Mouse (Mus musculus) small intestine, adult 2 months (tissue): Measurements from ENCODE around the gene Fmod.

ENCODE experiments used
- CTCF ChIP-seq: fragments of 200-500 bp; IDR thresholded peaks from 2 replicates; pipeline ENCODE4 v1.5.1; 2012; ENCODE audit warnings: low read depth, mild to moderate bottlenecking, control low read depth, inconsistent platforms, low read length, moderate library complexity, mixed read lengths; ENCODE audit not compliant: insufficient replicate concordance, insufficient read length; ENCODE audit errors: extremely low read depth
- POLR2A ChIP-seq: fragments of 200-500 bp; IDR thresholded peaks from 2 replicates; pipeline ENCODE4 v1.6.1; 2012; ENCODE audit warnings: low read depth, mild to moderate bottlenecking, control low read depth, inconsistent platforms, low read length, moderate library complexity

DNA sequence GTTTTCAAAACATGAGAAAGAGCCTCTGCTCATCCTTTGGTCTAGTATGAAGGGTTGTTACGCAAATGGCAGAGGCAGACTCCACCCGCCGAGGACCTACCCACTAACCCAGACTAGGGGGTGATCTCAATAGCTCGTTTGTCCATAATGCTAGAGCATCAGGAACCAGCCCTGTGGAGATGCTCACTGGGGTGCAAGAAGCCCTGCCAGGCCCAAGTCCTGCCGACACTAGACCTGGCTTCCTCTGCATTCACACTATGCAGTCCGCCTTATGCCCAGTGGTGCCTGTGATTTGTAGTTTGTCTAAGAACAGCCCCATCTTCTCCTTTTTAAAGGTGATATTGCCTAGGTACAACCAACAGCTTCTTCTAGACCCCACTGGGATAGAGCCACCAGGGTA lies 10.4 kb downstream of the Fmod start:
- TF ChIP-seq CTCF, result no peak
- no peak for TF ChIP-seq POLR2A
